Mouse (Mus musculus): ENCODE results near the gene BC005537. TPM values are rescaled to one million over a fixed set of nuclear protein-coding genes. Genes with fewer than 3 reads are reported as not detected.
A peak's percentile ranks its signal among the peaks of the same experiment; 100 is the strongest.
"Not testable (repeated sequence)": the region's sequence is repeated elsewhere in the genome, so short reads cannot be mapped to it uniquely, and the experiment has no call there.

The BC005537 gene
- polyA plus RNA-seq, 1 experiment from 2014 or later = 9.4 TPM

DNA sequence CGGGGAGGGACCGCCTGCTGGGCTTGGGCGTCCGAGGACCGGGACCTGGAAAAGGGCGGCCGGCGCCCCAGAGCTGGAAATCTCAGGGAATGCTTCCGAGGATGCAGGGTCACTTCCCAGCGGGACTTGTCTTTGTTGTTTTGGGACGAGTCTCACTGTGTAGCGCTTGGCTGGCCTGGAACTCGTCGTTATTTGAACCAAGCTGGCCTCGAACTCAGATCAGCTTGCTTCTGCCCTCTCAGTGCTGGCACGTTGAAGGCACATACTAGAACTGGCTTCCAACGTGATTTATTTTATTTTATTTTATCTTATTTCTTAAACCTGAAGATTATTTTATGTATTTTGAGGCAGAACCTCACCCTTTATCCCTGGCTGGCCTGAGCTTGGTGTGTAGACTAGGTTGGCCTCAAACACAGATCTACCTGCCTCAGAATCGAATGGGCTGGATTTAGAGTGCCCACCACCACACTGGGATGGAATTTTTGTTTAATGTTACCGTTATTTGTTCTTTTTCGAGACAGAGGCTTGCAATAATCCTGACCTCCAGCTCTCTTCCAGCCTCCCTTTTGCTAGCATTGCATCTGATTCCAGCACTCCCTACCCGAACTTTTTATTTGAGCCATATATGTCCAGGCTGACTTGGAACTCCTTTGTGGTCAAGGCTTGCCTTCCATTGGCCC is 30.8 kb downstream of the BC005537 start:
- peak overlapping the region; percentile 87 for H3K4me2 ChIP-seq (ENCODE audit: low read depth, low read length)
- H3K4me3 ChIP-seq (ENCODE audit: low read length) = peak overlapping the region; percentile 93
- peaks cover 10% of the 10 kb centered on the region for H3K4me1 ChIP-seq (ENCODE audit: control insufficient read depth, insufficient read depth, low read length)
- H3K9ac ChIP-seq (ENCODE audit: low read depth, low read length) = peak overlapping the region; percentile 97
- ATAC-seq = no peak
- peak overlapping the region; percentile 96 for H3K27ac ChIP-seq (ENCODE audit: low read length)
- no peaks in the 10 kb centered on the region; the same call in 1 of the 2 replicates for H3K36me3 ChIP-seq (ENCODE audit: control insufficient read depth, insufficient read depth, low read length)
- H3K9me3 ChIP-seq (ENCODE audit: control insufficient read depth, low read length) = no peaks in the 10 kb centered on the region
- 3% methylated on average over 21 of the region's 21 CpGs for WGBS
- H3K27me3 ChIP-seq (replicated peaks; ENCODE audit: control insufficient read depth, insufficient read depth, low read length) = no peaks in the 10 kb centered on the region

DNA sequence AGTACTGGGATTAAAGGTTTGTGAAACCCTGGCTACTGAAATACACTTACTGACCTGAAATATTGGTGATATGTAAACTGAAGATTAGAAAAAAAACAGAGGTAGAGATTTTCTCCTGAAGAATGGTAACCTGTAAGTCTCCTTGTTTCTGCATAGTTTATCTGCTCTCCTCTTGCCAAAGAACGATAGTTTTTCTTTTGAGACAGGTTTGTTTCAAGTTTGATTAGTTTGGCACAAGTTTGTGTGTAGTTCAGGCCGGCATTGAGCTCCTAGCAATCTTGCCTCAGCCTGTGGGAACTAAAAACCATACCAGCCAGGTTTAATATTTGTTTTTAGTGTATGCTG is 31.3 kb downstream of the BC005537 start:
- no peak for ATAC-seq
- Histone ChIP-seq H3K4me1 (ENCODE audit: control insufficient read depth, insufficient read depth, low read length) (peaks cover 10% of the 10 kb centered on the region), H3K4me2 (ENCODE audit: low read depth, low read length) (peak overlapping the region; percentile 87), H3K27me3 (replicated peaks; ENCODE audit: control insufficient read depth, insufficient read depth, low read length) (no peaks in the 10 kb centered on the region), H3K36me3 (ENCODE audit: control insufficient read depth, insufficient read depth, low read length) (no peaks in the 10 kb centered on the region; the same call in 1 of the 2 replicates), H3K9ac (ENCODE audit: low read depth, low read length) (peak overlapping the region; percentile 97), H3K27ac (ENCODE audit: low read length) (peak overlapping the region; percentile 96), H3K4me3 (ENCODE audit: low read length) (peak overlapping the region; percentile 93), H3K9me3 (ENCODE audit: control insufficient read depth, low read length) (no peaks in the 10 kb centered on the region)
- 21% methylated on average over 2 of the region's 2 CpGs for WGBS

DNA sequence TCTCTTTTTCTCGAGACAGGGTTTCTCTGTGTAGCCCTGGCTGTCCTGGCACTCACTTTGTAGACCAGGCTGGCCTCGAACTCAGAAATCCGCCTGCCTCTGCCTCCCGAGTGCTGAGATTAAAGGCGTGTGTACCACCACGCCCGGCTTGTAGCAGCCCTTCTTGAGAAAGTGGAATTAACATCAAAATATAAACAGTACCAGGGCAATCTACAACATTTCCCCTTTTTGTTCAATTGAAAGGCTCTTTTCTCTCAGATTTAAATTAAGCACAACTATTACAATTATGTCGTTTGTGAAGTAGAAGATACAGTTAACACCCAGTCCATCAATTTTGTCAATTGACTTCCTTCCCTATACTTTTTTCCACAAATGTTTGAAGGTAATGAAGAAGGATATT is 36.3 kb downstream of the BC005537 start:
- H3K4me2 ChIP-seq (ENCODE audit: low read depth, low read length); H3K27ac ChIP-seq (ENCODE audit: low read length); H3K9me3 ChIP-seq (ENCODE audit: control insufficient read depth, low read length); H3K9ac ChIP-seq (ENCODE audit: low read depth, low read length); H3K36me3 ChIP-seq (ENCODE audit: control insufficient read depth, insufficient read depth, low read length); H3K27me3 ChIP-seq (replicated peaks; ENCODE audit: control insufficient read depth, insufficient read depth, low read length); ATAC-seq; H3K4me3 ChIP-seq (ENCODE audit: low read length): not testable (repeated sequence)
- 88% methylated on average over 8 of the region's 8 CpGs for WGBS
- peaks cover 15% of the 10 kb centered on the region for H3K4me1 ChIP-seq (ENCODE audit: control insufficient read depth, insufficient read depth, low read length)

GRCm38 (mm10) chr13:24839831-24840230 is 38.4 kb downstream of the BC005537 start:
- H3K27ac ChIP-seq (ENCODE audit: low read length) = no peak overlapping the region
- no peak overlapping the region for H3K4me2 ChIP-seq (ENCODE audit: low read depth, low read length)

GRCm38 (mm10) chr13:24841702-24842101 is 40.2 kb downstream of the BC005537 start:
- Histone ChIP-seq H3K4me1 (ENCODE audit: control insufficient read depth, insufficient read depth, low read length) (peaks cover 14% of the 10 kb centered on the region), H3K36me3 (ENCODE audit: control insufficient read depth, insufficient read depth, low read length) (peaks cover 2% of the 10 kb centered on the region; the same call in 1 of the 2 replicates), H3K9me3 (ENCODE audit: control insufficient read depth, low read length) (no peaks in the 10 kb centered on the region), H3K27ac (ENCODE audit: low read length) (no peak overlapping the region), H3K4me2 (ENCODE audit: low read depth, low read length) (no peak overlapping the region), H3K27me3 (replicated peaks; ENCODE audit: control insufficient read depth, insufficient read depth, low read length) (no peaks in the 10 kb centered on the region), H3K4me3 (ENCODE audit: low read length) (no peak overlapping the region), H3K9ac (ENCODE audit: low read depth, low read length) (no peak overlapping the region)
- 64% methylated on average over 3 of the region's 3 CpGs for WGBS
- peak; percentile 55 for ATAC-seq

More at GRCm38 (mm10) chr13:24839831-24840230, 38.4 kb downstream of the BC005537 start:
- no peak overlapping the region for H3K4me3 ChIP-seq (ENCODE audit: low read length)
- peaks cover 2% of the 10 kb centered on the region; the same call in 1 of the 2 replicates for H3K36me3 ChIP-seq (ENCODE audit: control insufficient read depth, insufficient read depth, low read length)
- H3K4me1 ChIP-seq (ENCODE audit: control insufficient read depth, insufficient read depth, low read length) = peaks cover 10% of the 10 kb centered on the region
- no peak overlapping the region for H3K9ac ChIP-seq (ENCODE audit: low read depth, low read length)
- WGBS = 54% methylated on average over 3 of the region's 3 CpGs
- H3K27me3 ChIP-seq (replicated peaks; ENCODE audit: control insufficient read depth, insufficient read depth, low read length) = no peaks in the 10 kb centered on the region
- no peak for ATAC-seq
- H3K9me3 ChIP-seq (ENCODE audit: control insufficient read depth, low read length) = no peaks in the 10 kb centered on the region

GRCm38 (mm10) chr13:24844983-24845955 is 43.8 kb downstream of the BC005537 start, which contains the start of gene D130043K22Rik:
Gene D130043K22Rik, plus strand, starts transcription at chr13:24845135.
- WGBS = 15% methylated on average over 40 of the region's 40 CpGs
- H3K27ac ChIP-seq (ENCODE audit: low read length) = no peak within 1 kb of the TSS
- H3K36me3 ChIP-seq (ENCODE audit: control insufficient read depth, insufficient read depth, low read length) = no peaks in the 10 kb centered on the region
- peak within 1 kb of the TSS; percentile 56 for H3K9ac ChIP-seq (ENCODE audit: low read depth, low read length)
- peak; percentile 77 for ATAC-seq
- H3K4me2 ChIP-seq (ENCODE audit: low read depth, low read length) = peak within 1 kb of the TSS; percentile 83
- no peaks in the 10 kb centered on the region for H3K27me3 ChIP-seq (replicated peaks; ENCODE audit: control insufficient read depth, insufficient read depth, low read length)
- H3K4me3 ChIP-seq (ENCODE audit: low read length) = peak within 1 kb of the TSS; percentile 53
- H3K9me3 ChIP-seq (ENCODE audit: control insufficient read depth, low read length) = no peaks in the 10 kb centered on the region
- peaks cover 10% of the 10 kb centered on the region for H3K4me1 ChIP-seq (ENCODE audit: control insufficient read depth, insufficient read depth, low read length)

GRCm38 (mm10) chr13:24849318-24849717 is 47.9 kb downstream of the BC005537 start:
- peak overlapping the region; percentile 64 for H3K27ac ChIP-seq (ENCODE audit: low read length)

DNA sequence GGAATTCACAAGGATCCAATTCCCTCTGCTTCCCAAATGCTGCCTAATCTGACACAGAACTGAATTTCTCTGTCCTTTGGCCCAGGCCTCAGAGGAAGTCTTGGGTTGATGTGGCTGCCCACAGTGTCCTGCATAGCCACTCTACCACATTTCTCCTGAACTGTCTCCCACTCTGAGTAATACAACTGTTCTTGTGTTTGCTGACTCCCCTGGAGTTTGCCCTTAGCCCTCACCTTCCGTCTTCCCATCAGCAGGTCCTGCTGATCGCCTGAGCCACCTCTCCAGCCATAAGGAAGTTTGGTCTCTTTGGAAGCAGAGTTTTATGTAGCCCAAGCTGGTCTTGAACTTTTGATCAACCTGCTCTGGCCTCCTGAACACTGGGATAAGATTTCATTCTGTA is 50.5 kb downstream of the BC005537 start:
- H3K4me2 ChIP-seq (ENCODE audit: low read depth, low read length) = no peak overlapping the region
- peaks cover 3% of the 10 kb centered on the region; the same call in 1 of the 2 replicates for H3K4me1 ChIP-seq (ENCODE audit: control insufficient read depth, insufficient read depth, low read length)
- peak; percentile 73 for ATAC-seq
- peak overlapping the region; percentile 2; the same call in 1 of the 2 replicates for H3K27ac ChIP-seq (ENCODE audit: low read length)
- H3K4me3 ChIP-seq (ENCODE audit: low read length) = no peak overlapping the region
- H3K9ac ChIP-seq (ENCODE audit: low read depth, low read length) = no peak overlapping the region
- no peaks in the 10 kb centered on the region for H3K36me3 ChIP-seq (ENCODE audit: control insufficient read depth, insufficient read depth, low read length)
- no peaks in the 10 kb centered on the region for H3K27me3 ChIP-seq (replicated peaks; ENCODE audit: control insufficient read depth, insufficient read depth, low read length)
- no peaks in the 10 kb centered on the region for H3K9me3 ChIP-seq (ENCODE audit: control insufficient read depth, low read length)
- WGBS = 73% methylated on average over 2 of the region's 2 CpGs

More at GRCm38 (mm10) chr13:24849318-24849717, 47.9 kb downstream of the BC005537 start:
- H3K9me3 ChIP-seq (ENCODE audit: control insufficient read depth, low read length) = no peaks in the 10 kb centered on the region
- peak; percentile 70 for ATAC-seq
- H3K4me3 ChIP-seq (ENCODE audit: low read length) = no peak overlapping the region
- 54% methylated on average over 4 of the region's 4 CpGs for WGBS
- H3K9ac ChIP-seq (ENCODE audit: low read depth, low read length) = no peak overlapping the region
- H3K27me3 ChIP-seq (replicated peaks; ENCODE audit: control insufficient read depth, insufficient read depth, low read length) = no peaks in the 10 kb centered on the region
- no peak overlapping the region for H3K4me2 ChIP-seq (ENCODE audit: low read depth, low read length)
- no peaks in the 10 kb centered on the region for H3K36me3 ChIP-seq (ENCODE audit: control insufficient read depth, insufficient read depth, low read length)
- H3K4me1 ChIP-seq (ENCODE audit: control insufficient read depth, insufficient read depth, low read length) = peaks cover 10% of the 10 kb centered on the region

DNA sequence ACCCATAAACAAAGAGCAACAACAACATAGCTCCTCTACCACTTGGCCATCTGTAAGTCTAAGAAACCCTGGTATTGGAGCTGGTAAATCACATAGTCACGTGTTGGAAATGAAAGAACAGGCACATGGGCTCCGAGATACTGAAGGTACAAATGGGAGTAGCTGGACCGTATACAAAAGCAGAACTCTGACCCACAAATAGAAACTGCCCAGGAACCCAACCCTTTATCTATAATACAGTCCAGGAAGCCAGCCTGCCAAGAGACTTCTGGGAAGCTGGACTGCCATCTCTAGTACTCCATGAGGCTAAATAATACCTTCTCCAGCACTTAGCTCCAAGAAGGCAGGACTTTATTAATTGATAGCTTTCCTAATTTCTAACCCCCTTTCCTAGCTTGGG is 51.1 kb downstream of the BC005537 start:
- H3K36me3 ChIP-seq (ENCODE audit: control insufficient read depth, insufficient read depth, low read length) = no peaks in the 10 kb centered on the region
- H3K4me3 ChIP-seq (ENCODE audit: low read length) = no peak overlapping the region
- H3K4me2 ChIP-seq (ENCODE audit: low read depth, low read length) = no peak overlapping the region
- no peaks in the 10 kb centered on the region for H3K27me3 ChIP-seq (replicated peaks; ENCODE audit: control insufficient read depth, insufficient read depth, low read length)
- no peaks in the 10 kb centered on the region for H3K9me3 ChIP-seq (ENCODE audit: control insufficient read depth, low read length)
- ATAC-seq = peak; percentile 24
- peaks cover 7% of the 10 kb centered on the region; the same call in 1 of the 2 replicates for H3K4me1 ChIP-seq (ENCODE audit: control insufficient read depth, insufficient read depth, low read length)
- no peak overlapping the region for H3K9ac ChIP-seq (ENCODE audit: low read depth, low read length)
- H3K27ac ChIP-seq (ENCODE audit: low read length) = peak overlapping the region; percentile 2; the same call in 1 of the 2 replicates
- WGBS = 63% methylated on average over 3 of the region's 3 CpGs

All from intestine, embryonic 16.5 days (tissue).